Mouse (Mus musculus) frontal cortex, postnatal 25 days (tissue): ENCODE results near the gene Aco2.

Experiments used
- DNase-seq, 2 experiments: peaks; one replicate each; pipeline ENCODE4 v3.0.0; 2022; ENCODE audit warnings: low spot score in 2 of 2

Aco2 gene

GRCm38 (mm10) chr15:81872262-81873136 is at the start of gene Aco2:
Gene Aco2, plus strand, starts transcription at chr15:81872309.
- DNase-seq, result peak; percentile 99

- DNase-seq, result no peak
These were observed 49.5 kb upstream of the Aco2 start for GRCm38 (mm10) chr15:81822631-81823030.

- no peak for DNase-seq
These were observed 47.3 kb upstream of the Aco2 start for GRCm38 (mm10) chr15:81824832-81825231.

GRCm38 (mm10) chr15:81828426-81829207 is 43.5 kb upstream of the Aco2 start:
- no peak for DNase-seq

- DNase-seq, result no peak
These were observed 42.9 kb upstream of the Aco2 start for GRCm38 (mm10) chr15:81829208-81829580.

- DNase-seq, result no peak
These were observed 41.6 kb upstream of the Aco2 start for GRCm38 (mm10) chr15:81830530-81830929.

- DNase-seq, result peak; percentile 71 to 84
These were observed 40.8 kb upstream of the Aco2 start for GRCm38 (mm10) chr15:81831136-81831825.

- no peak for DNase-seq
These were observed 39.9 kb upstream of the Aco2 start for GRCm38 (mm10) chr15:81832219-81832618.

- no peak for DNase-seq
These were observed 38.6 kb upstream of the Aco2 start for GRCm38 (mm10) chr15:81833481-81833880.

GRCm38 (mm10) chr15:81834171-81834841 is 37.8 kb upstream of the Aco2 start:
- no peak for DNase-seq

GRCm38 (mm10) chr15:81835007-81835880 is 36.9 kb upstream of the Aco2 start:
- DNase-seq, result no peak

GRCm38 (mm10) chr15:81836124-81836821 is 35.8 kb upstream of the Aco2 start:
- peak; percentile 66 to 76 for DNase-seq

GRCm38 (mm10) chr15:81836966-81837920 is 34.9 kb upstream of the Aco2 start:
- DNase-seq, result no peak

GRCm38 (mm10) chr15:81838554-81839235 is 33.4 kb upstream of the Aco2 start:
- DNase-seq, result no peak

GRCm38 (mm10) chr15:81839634-81840033 is 32.5 kb upstream of the Aco2 start:
- peak in 1 of 2 experiments; percentile 47 for DNase-seq

GRCm38 (mm10) chr15:81840306-81840705 is 31.8 kb upstream of the Aco2 start:
- DNase-seq, result no peak

GRCm38 (mm10) chr15:81842275-81842674 is 29.8 kb upstream of the Aco2 start:
- DNase-seq, result no peak

- no peak for DNase-seq
These were observed 27.0 kb upstream of the Aco2 start for GRCm38 (mm10) chr15:81845033-81845625.
